Mouse (Mus musculus) heart, embryonic 12.5 days (tissue): ENCODE results near the gene Rbbp4. TPM values are rescaled to one million over a fixed set of nuclear protein-coding genes. Genes with fewer than 3 reads are reported as not detected.

Source experiments
- ATAC-seq: fragments of 200-750 bp; cut with Nextera tagmentation; 2 replicates; pipeline ENCODE4 v1.8.0; 2017; ENCODE audit warnings: moderate TSS enrichment, moderate library complexity; ENCODE audit not compliant: insufficient number of reproducible peaks, low FRiP score
- H3K27ac ChIP-seq: fragments of 300-500 bp; sonication (generic); 2 replicates; pipeline ENCODE4 v1.5.1; 2016; ENCODE audit warnings: mild to moderate bottlenecking, moderate library complexity; ENCODE audit not compliant: poor library complexity, severe bottlenecking
- H3K27me3 ChIP-seq: fragments of 300-500 bp; sonication (generic); replicated peaks from 2 replicates; pipeline ENCODE4 v1.6.1; 2016; ENCODE audit warnings: mild to moderate bottlenecking, moderate library complexity
- H3K36me3 ChIP-seq: fragments of 300-500 bp; sonication (generic); 2 replicates; pipeline ENCODE4 v1.6.1; 2016; ENCODE audit warnings: mild to moderate bottlenecking, moderate library complexity
- H3K4me1 ChIP-seq: fragments of 300-500 bp; sonication (generic); replicated peaks from 2 replicates; pipeline ENCODE4 v1.6.1; 2016; ENCODE audit warnings: mild to moderate bottlenecking
- H3K4me2 ChIP-seq: fragments of 300-500 bp; sonication (generic); 2 replicates; pipeline ENCODE4 v1.6.1; 2016; ENCODE audit warnings: mild to moderate bottlenecking, moderate library complexity
- H3K4me3 ChIP-seq: fragments of 300-500 bp; sonication (generic); 2 replicates; pipeline ENCODE4 v1.5.1; 2016; ENCODE audit warnings: mild to moderate bottlenecking
- H3K9ac ChIP-seq: fragments of 300-500 bp; sonication (generic); 2 replicates; pipeline ENCODE4 v1.6.1; 2016; ENCODE audit warnings: mild to moderate bottlenecking, moderate library complexity
- H3K9me3 ChIP-seq: fragments of 300-500 bp; sonication (generic); replicated peaks from 2 replicates; pipeline ENCODE4 v1.6.1; 2016; ENCODE audit warnings: mild to moderate bottlenecking, moderate library complexity
- WGBS: fragments of 180-500 bp; shearing (Covaris S2); methylation state at CpG from one replicate; pipeline ENCODE4 v1.1.7; 2016; 5-methylcytosine and 5-hydroxymethylcytosine counted together
- polyA plus RNA-seq: library from polyadenylated mRNA; unstranded; fragments of >200 nt; fragmentation: Nextera tagmentation; extraction: Ambion mirVana; gene quantifications from 2 replicates; pipeline ENCODE4 v1.2.1, GENCODE M21; 2016

Rbbp4 gene
- polyA plus RNA-seq, 1 experiment from 2014 or later, result 342 TPM

GRCm38 (mm10) chr4:129293702-129294101 lies 41.5 kb downstream of the Rbbp4 start:
- 17% methylated on average over 16 of the region's 16 CpGs for WGBS
- Histone ChIP-seq H3K4me3 (peak overlapping the region; percentile 22), H3K4me2 (peak overlapping the region; percentile 48), H3K27me3 (0 out of 2 replicates have a peak, but pooled peaks cover 7% of the 10 kb centered on the region), H3K27ac (no peak overlapping the region), H3K36me3 (no peaks in the 10 kb centered on the region), H3K4me1 (peaks cover 32% of the 10 kb centered on the region), H3K9me3 (no peaks in the 10 kb centered on the region), H3K9ac (no peak overlapping the region)
- no peak for ATAC-seq

- H3K9ac ChIP-seq, result no peak overlapping the region
- H3K27me3 ChIP-seq, result 0 out of 2 replicates have a peak, but pooled peaks cover 7% of the 10 kb centered on the region
- no peaks in the 10 kb centered on the region for H3K36me3 ChIP-seq
- no peak for ATAC-seq
- H3K4me3 ChIP-seq, result no peak overlapping the region
- WGBS, result 80% methylated on average over 7 of the region's 7 CpGs
- no peaks in the 10 kb centered on the region for H3K9me3 ChIP-seq
- H3K27ac ChIP-seq, result no peak overlapping the region
- peaks cover 23% of the 10 kb centered on the region for H3K4me1 ChIP-seq
- no peak overlapping the region for H3K4me2 ChIP-seq
Measured at GRCm38 (mm10) chr4:129292831-129293230, 42.3 kb downstream of the Rbbp4 start.

- no peak overlapping the region for H3K4me3 ChIP-seq
- H3K4me2 ChIP-seq, result no peak overlapping the region
- no peak overlapping the region for H3K9ac ChIP-seq
- ATAC-seq, result no peak
- H3K27me3 ChIP-seq, result peaks cover 26% of the 10 kb centered on the region
- H3K36me3 ChIP-seq, result no peaks in the 10 kb centered on the region
- H3K9me3 ChIP-seq, result 0 out of 2 replicates have a peak, but pooled peaks cover 2% of the 10 kb centered on the region
- no peak overlapping the region for H3K27ac ChIP-seq
- WGBS, result 89% methylated on average over 8 of the region's 8 CpGs
- peaks cover 27% of the 10 kb centered on the region for H3K4me1 ChIP-seq
Measured at GRCm38 (mm10) chr4:129289671-129290070, 45.5 kb downstream of the Rbbp4 start.

GRCm38 (mm10) chr4:129288067-129288466 lies 47.1 kb downstream of the Rbbp4 start:
- 0 out of 2 replicates have a peak, but pooled peaks cover 2% of the 10 kb centered on the region for H3K9me3 ChIP-seq
- peak overlapping the region; percentile 100 for H3K4me2 ChIP-seq
- no peak overlapping the region for H3K27ac ChIP-seq
- H3K27me3 ChIP-seq, result peaks cover 28% of the 10 kb centered on the region
- H3K4me3 ChIP-seq, result peak overlapping the region; percentile 54; the same call in 1 of the 2 replicates
- no peak for ATAC-seq
- H3K9ac ChIP-seq, result no peak overlapping the region
- peaks cover 16% of the 10 kb centered on the region for H3K4me1 ChIP-seq
- 34% methylated on average over 3 of the region's 3 CpGs for WGBS
- no peaks in the 10 kb centered on the region for H3K36me3 ChIP-seq

DNA sequence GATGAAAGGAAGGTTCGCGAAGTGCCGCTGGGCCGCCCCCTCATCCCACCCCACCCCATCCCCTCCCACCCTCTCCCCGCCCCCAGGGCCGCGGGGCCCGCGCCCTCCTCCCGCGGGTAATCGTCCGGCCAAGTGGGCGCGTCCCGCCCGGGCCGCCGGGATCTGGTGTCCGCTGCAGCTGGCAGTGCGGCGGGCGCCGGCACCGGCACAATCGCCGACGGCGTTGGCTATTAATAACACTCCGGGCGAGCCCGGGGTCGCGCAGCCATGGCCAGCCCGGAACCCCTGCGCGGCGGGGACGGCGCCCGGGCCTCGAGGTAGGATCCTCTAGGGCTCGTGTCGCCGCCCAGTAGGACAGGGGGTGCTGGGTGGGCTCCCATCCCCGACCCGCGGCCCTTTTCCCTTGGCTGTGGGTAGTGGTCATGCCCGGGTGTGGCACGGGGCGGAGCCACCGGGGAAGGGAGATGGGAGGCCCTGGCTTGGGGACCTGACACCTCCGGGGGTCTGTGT lies 47.6 kb downstream of the Rbbp4 start, which contains the start of gene Sync:
Gene Sync, plus strand, starts transcription at position 146 of the 510 bp plus-strand sequence.
- peak within 1 kb of the TSS; percentile 100 for H3K4me2 ChIP-seq
- H3K4me3 ChIP-seq, result peak within 1 kb of the TSS; percentile 54
- no peaks in the 10 kb centered on the region for H3K36me3 ChIP-seq
- H3K27ac ChIP-seq, result no peak within 1 kb of the TSS; the same call in 1 of the 2 replicates
- H3K9ac ChIP-seq, result peak within 1 kb of the TSS; percentile 60
- peaks cover 27% of the 10 kb centered on the region for H3K27me3 ChIP-seq
- peak; percentile 43 for ATAC-seq
- 0 out of 2 replicates have a peak, but pooled peaks cover 2% of the 10 kb centered on the region for H3K9me3 ChIP-seq
- H3K4me1 ChIP-seq, result peaks cover 16% of the 10 kb centered on the region
- WGBS, result 1% methylated on average over 50 of the region's 53 CpGs

- WGBS, result 4% methylated on average over 28 of the region's 28 CpGs
- H3K9me3 ChIP-seq, result 0 out of 2 replicates have a peak, but pooled peaks cover 2% of the 10 kb centered on the region
- H3K9ac ChIP-seq, result peak overlapping the region; percentile 60
- peak overlapping the region; percentile 54 for H3K4me3 ChIP-seq
- no peaks in the 10 kb centered on the region for H3K36me3 ChIP-seq
- H3K4me2 ChIP-seq, result peak overlapping the region; percentile 100
- H3K4me1 ChIP-seq, result peaks cover 16% of the 10 kb centered on the region
- H3K27me3 ChIP-seq, result peaks cover 25% of the 10 kb centered on the region
- H3K27ac ChIP-seq, result no peak overlapping the region
- peak; percentile 35; the same call in 1 of the 2 replicates for ATAC-seq
Measured at GRCm38 (mm10) chr4:129286683-129287471, 48.3 kb downstream of the Rbbp4 start.

DNA sequence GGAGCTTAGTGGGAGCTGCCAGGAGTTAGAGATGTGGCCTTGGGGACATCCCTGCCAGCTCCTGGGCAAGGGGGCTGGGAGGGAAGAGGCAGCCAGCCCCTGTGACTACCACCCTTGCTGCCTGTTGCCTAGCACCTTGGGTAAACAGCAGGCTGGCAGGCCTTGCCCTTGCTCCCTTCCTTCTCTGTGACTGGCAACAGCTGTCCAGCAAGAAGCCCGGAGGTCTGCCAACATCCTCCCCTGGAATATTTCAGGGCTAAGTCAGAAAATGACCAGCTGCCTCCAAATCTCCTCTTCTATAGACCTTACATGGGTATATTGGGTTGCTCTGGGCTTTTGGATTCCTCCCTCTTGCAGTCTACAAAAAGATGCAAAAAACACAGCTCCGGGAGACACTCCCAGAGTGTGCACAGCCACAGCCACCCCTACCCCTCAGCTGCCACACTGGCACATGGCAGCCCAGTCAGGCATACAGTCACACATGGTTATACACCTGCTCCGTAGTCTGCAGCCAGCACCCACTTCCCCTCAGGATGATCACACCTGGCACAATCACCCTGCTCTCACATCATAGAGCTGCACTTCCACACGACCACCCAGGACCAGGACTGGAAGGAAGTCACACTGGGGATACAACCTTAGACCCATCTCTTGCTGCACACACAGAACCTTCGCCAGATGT lies 49.0 kb downstream of the Rbbp4 start:
- H3K4me2 ChIP-seq, result peak overlapping the region; percentile 100
- H3K9me3 ChIP-seq, result 0 out of 2 replicates have a peak, but pooled peaks cover 2% of the 10 kb centered on the region
- no peak overlapping the region for H3K27ac ChIP-seq
- no peak for ATAC-seq
- peak overlapping the region; percentile 60; the same call in 1 of the 2 replicates for H3K9ac ChIP-seq
- peaks cover 25% of the 10 kb centered on the region for H3K27me3 ChIP-seq
- peak overlapping the region; percentile 54 for H3K4me3 ChIP-seq
- no peaks in the 10 kb centered on the region for H3K36me3 ChIP-seq
- peaks cover 16% of the 10 kb centered on the region for H3K4me1 ChIP-seq
- WGBS, result 59% methylated on average over 5 of the region's 5 CpGs

GRCm38 (mm10) chr4:129284685-129285084 lies 50.5 kb downstream of the Rbbp4 start:
- H3K9ac ChIP-seq, result no peak overlapping the region
- H3K27me3 ChIP-seq, result peaks cover 25% of the 10 kb centered on the region
- no peaks in the 10 kb centered on the region for H3K36me3 ChIP-seq
- no peak for ATAC-seq
- H3K4me3 ChIP-seq, result no peak overlapping the region
- no peak overlapping the region for H3K27ac ChIP-seq
- H3K4me2 ChIP-seq, result no peak overlapping the region
- WGBS, result 78% methylated on average over 2 of the region's 2 CpGs
- H3K4me1 ChIP-seq, result peaks cover 16% of the 10 kb centered on the region
- H3K9me3 ChIP-seq, result 0 out of 2 replicates have a peak, but pooled peaks cover 2% of the 10 kb centered on the region

GRCm38 (mm10) chr4:129283226-129283625 lies 51.9 kb downstream of the Rbbp4 start:
- H3K27ac ChIP-seq, result no peak overlapping the region
- peaks cover 16% of the 10 kb centered on the region for H3K4me1 ChIP-seq
- H3K36me3 ChIP-seq, result no peaks in the 10 kb centered on the region
- no peak overlapping the region for H3K4me3 ChIP-seq
- no peak overlapping the region for H3K4me2 ChIP-seq
- 0 out of 2 replicates have a peak, but pooled peaks cover 2% of the 10 kb centered on the region for H3K9me3 ChIP-seq
- H3K9ac ChIP-seq, result no peak overlapping the region
- ATAC-seq, result no peak
- peaks cover 25% of the 10 kb centered on the region for H3K27me3 ChIP-seq
- WGBS, result 77% methylated on average over 5 of the region's 5 CpGs

DNA sequence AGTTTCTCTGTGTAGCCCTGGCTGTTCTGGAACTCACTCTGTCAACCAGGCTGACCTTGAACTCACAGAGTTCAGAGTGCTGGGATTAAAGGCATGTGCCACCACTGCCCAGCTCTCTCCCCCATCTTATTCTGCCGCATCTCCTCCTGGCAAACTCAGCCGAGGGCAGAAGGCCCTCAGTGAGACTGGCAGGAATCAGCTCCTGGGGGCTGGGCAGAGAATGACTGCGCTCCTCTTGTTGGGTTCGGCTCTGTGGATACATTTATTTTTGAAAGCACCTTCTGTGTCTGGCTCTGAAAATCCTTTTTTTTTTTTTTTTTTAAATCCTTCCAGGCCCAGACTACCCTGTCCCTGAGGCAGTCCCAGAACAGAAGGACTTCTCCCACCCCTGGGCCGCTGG lies 52.4 kb downstream of the Rbbp4 start:
- ATAC-seq, result no peak
- Histone ChIP-seq H3K4me1 (peaks cover 15% of the 10 kb centered on the region), H3K4me2 (no peak overlapping the region), H3K36me3 (no peaks in the 10 kb centered on the region), H3K27ac (no peak overlapping the region), H3K4me3 (no peak overlapping the region), H3K9ac (no peak overlapping the region), H3K9me3 (0 out of 2 replicates have a peak, but pooled peaks cover 2% of the 10 kb centered on the region), H3K27me3 (peaks cover 25% of the 10 kb centered on the region)
- 70% methylated on average over 5 of the region's 5 CpGs for WGBS

- 0 out of 2 replicates have a peak overlapping the region, but pooled peaks have one; percentile 16 for H3K4me2 ChIP-seq
- H3K9ac ChIP-seq, result no peak overlapping the region
- ATAC-seq, result peak; percentile 31; the same call in 1 of the 2 replicates
- H3K27ac ChIP-seq, result no peak overlapping the region
- WGBS, result 1% methylated on average over 18 of the region's 18 CpGs
- H3K4me3 ChIP-seq, result no peak overlapping the region
- H3K27me3 ChIP-seq, result peaks cover 22% of the 10 kb centered on the region
- H3K4me1 ChIP-seq, result peaks cover 8% of the 10 kb centered on the region
- H3K36me3 ChIP-seq, result no peaks in the 10 kb centered on the region
- no peaks in the 10 kb centered on the region for H3K9me3 ChIP-seq
Measured at GRCm38 (mm10) chr4:129276453-129276865, 58.7 kb downstream of the Rbbp4 start.
